Mouse (Mus musculus) adrenal gland, postnatal 0 days (tissue): ENCODE data around the gene Hist1h1b. TPM values are rescaled to one million over a fixed set of nuclear protein-coding genes. Genes with fewer than 3 reads are reported as not detected.

Experiments
- microRNA-seq: library from miRNA; unstranded; fragments of <30 nt; microRNA quantifications from one replicate; pipeline ENCODE4, GENCODE M21; 2016; ENCODE audit warnings: borderline replicate concordance; ENCODE audit not compliant: insufficient number of aligned reads
- polyA plus RNA-seq: library from polyadenylated mRNA; unstranded; fragments of >200 nt; fragmentation: Nextera tagmentation; extraction: Ambion mirVana; gene quantifications from 2 replicates; pipeline ENCODE4 v1.2.1, GENCODE M21; 2015

Gene Hist1h1b
- polyA plus RNA-seq, result 9.0 and 13.0 TPM in 2 replicates

GRCm38 (mm10) chr13:21779767-21780731 is at the start of gene Hist1h1b:
Gene Hist1h1b, minus strand, starts transcription at chr13:21780625.

GRCm38 (mm10) chr13:21811539-21811938 is 31.1 kb upstream of the Hist1h1b start, which contains the start of gene Hist1h4m:
Gene Hist1h4m, plus strand, starts transcription at chr13:21811746.

GRCm38 (mm10) chr13:21810073-21810472 is 29.6 kb upstream of the Hist1h1b start, which contains the start of the genes Hist1h2bq and Hist1h2ao:
Gene Hist1h2bq, minus strand, starts transcription at chr13:21810197.
Gene Hist1h2ao, plus strand, starts transcription at chr13:21810465.

GRCm38 (mm10) chr13:21786899-21787629 is 6.6 kb upstream of the Hist1h1b start, which contains the start of the genes Hist1h2an and Hist1h2bp:
Gene Hist1h2an, minus strand, starts transcription at chr13:21787218.
Gene Hist1h2bp, plus strand, starts transcription at chr13:21787461.

GRCm38 (mm10) chr13:21783255-21783617 is 2.8 kb upstream of the Hist1h1b start, which contains the start of gene Hist1h3i:
Gene Hist1h3i, minus strand, starts transcription at chr13:21783370.

GRCm38 (mm10) chr13:21753524-21754285 is 26.7 kb downstream of the Hist1h1b start, which contains the start of the genes Hist1h2ak and Hist1h2bn:
Gene Hist1h2ak, minus strand, starts transcription at chr13:21753827.
Gene Hist1h2bn, plus strand, starts transcription at chr13:21754123.

GRCm38 (mm10) chr13:21750159-21751017 is 30.0 kb downstream of the Hist1h1b start, which contains the start of gene Hist1h4k:
Gene Hist1h4k, minus strand, starts transcription at chr13:21750505.

GRCm38 (mm10) chr13:21734906-21735767 is 45.3 kb downstream of the Hist1h1b start, which contains the start of gene Hist1h4j:
Gene Hist1h4j, plus strand, starts transcription at chr13:21735064.

Small RNA genes within 50 kb of the gene (microRNA-seq; reads per million reads assigned to microRNA genes)
- not detected for gene Gm19658
- gene Gm44346, result not detected
- not detected for gene Gm44454

Other genes starting within 250 kb of the Hist1h1b start
- gene Zkscan8, start 249.5 kb downstream of the Hist1h1b start, polyA plus RNA-seq, result 2.2 and 2.6 TPM in 2 replicates
- gene Olfr1366, start 237.8 kb downstream of the Hist1h1b start, polyA plus RNA-seq, result not detected in 2 replicates
- gene Olfr1535, start 220.7 kb downstream of the Hist1h1b start, polyA plus RNA-seq, result not detected in 2 replicates
- not detected in 2 replicates for gene Olfr1364, start 198.9 kb downstream of the Hist1h1b start, polyA plus RNA-seq
- not detected in 2 replicates for gene Olfr1362, start 166.6 kb downstream of the Hist1h1b start, polyA plus RNA-seq
- gene Olfr11, start 138.1 kb downstream of the Hist1h1b start, polyA plus RNA-seq, result not detected in 2 replicates
- not detected in 2 replicates for gene Olfr1361, start 117.2 kb downstream of the Hist1h1b start, polyA plus RNA-seq
- gene Olfr1360, start 103.2 kb downstream of the Hist1h1b start, polyA plus RNA-seq, result not detected in 2 replicates
- gene Olfr1359, start 82.5 kb downstream of the Hist1h1b start, polyA plus RNA-seq, result not detected in 2 replicates
- 1.4 TPM in 1 of 2 replicates, not detected in the other for gene Hist1h2bl, start 64.5 kb downstream of the Hist1h1b start, polyA plus RNA-seq
- 6.6 and 14.9 TPM in 2 replicates for gene Hist1h2ai, start 64.2 kb downstream of the Hist1h1b start, polyA plus RNA-seq
- gene Hist1h3h, start 63.0 kb downstream of the Hist1h1b start, polyA plus RNA-seq, result 0.38 and 2.1 TPM in 2 replicates
- 1.1 and 1.3 TPM in 2 replicates for gene Hist1h2bm, start 58.6 kb downstream of the Hist1h1b start, polyA plus RNA-seq
- 0.39 and 0.77 TPM in 2 replicates for gene Hist1h4j, start 45.6 kb downstream of the Hist1h1b start, polyA plus RNA-seq
- gene Hist1h4k, start 30.1 kb downstream of the Hist1h1b start, polyA plus RNA-seq, result 2.2 and 2.5 TPM in 2 replicates
- gene Hist1h2ak, start 26.8 kb downstream of the Hist1h1b start, polyA plus RNA-seq, result 6.3 and 6.9 TPM in 2 replicates
- 0.83 and 1.5 TPM in 2 replicates for gene Hist1h2bn, start 26.5 kb downstream of the Hist1h1b start, polyA plus RNA-seq
- gene Hist1h3i, start 2.7 kb upstream of the Hist1h1b start, polyA plus RNA-seq, result 55.7 and 74.2 TPM in 2 replicates
- 7.6 and 8.2 TPM in 2 replicates for gene Hist1h2an, start 6.6 kb upstream of the Hist1h1b start, polyA plus RNA-seq
- 1.4 and 1.8 TPM in 2 replicates for gene Hist1h2bp, start 6.8 kb upstream of the Hist1h1b start, polyA plus RNA-seq
- 1.4 and 6.7 TPM in 2 replicates for gene Hist1h2bq, start 29.6 kb upstream of the Hist1h1b start, polyA plus RNA-seq
- 2.0 TPM in 1 of 2 replicates, not detected in the other for gene Hist1h2ao, start 29.8 kb upstream of the Hist1h1b start, polyA plus RNA-seq
- not detected in 2 replicates for gene Hist1h4m, start 31.1 kb upstream of the Hist1h1b start, polyA plus RNA-seq
- gene Hist1h4n, start 51.6 kb upstream of the Hist1h1b start, polyA plus RNA-seq, result 5.7 and 5.9 TPM in 2 replicates
- gene Hist1h2ap, start 52.9 kb upstream of the Hist1h1b start, polyA plus RNA-seq, result 2,226 and 3,319 TPM in 2 replicates
- gene Hist1h2br, start 53.1 kb upstream of the Hist1h1b start, polyA plus RNA-seq, result 1.6 and 7.1 TPM in 2 replicates
- 3.3 and 5.1 TPM in 2 replicates for gene Zfp184, start 164.5 kb upstream of the Hist1h1b start, polyA plus RNA-seq
- gene Pom121l2, start 200.6 kb upstream of the Hist1h1b start, polyA plus RNA-seq, result not detected in 2 replicates
- gene Prss16, start 229.1 kb upstream of the Hist1h1b start, polyA plus RNA-seq, result 0.69 and 0.87 TPM in 2 replicates